Mouse (Mus musculus): ENCODE measurements around the gene Nt5e. TPM values are rescaled to one million over a fixed set of nuclear protein-coding genes. Genes with fewer than 3 reads are reported as not detected.

Gene Nt5e
- total and polyA plus RNA-seq, 3 experiments = 0.08 to 3.1 (median 0.34) TPM

DNA sequence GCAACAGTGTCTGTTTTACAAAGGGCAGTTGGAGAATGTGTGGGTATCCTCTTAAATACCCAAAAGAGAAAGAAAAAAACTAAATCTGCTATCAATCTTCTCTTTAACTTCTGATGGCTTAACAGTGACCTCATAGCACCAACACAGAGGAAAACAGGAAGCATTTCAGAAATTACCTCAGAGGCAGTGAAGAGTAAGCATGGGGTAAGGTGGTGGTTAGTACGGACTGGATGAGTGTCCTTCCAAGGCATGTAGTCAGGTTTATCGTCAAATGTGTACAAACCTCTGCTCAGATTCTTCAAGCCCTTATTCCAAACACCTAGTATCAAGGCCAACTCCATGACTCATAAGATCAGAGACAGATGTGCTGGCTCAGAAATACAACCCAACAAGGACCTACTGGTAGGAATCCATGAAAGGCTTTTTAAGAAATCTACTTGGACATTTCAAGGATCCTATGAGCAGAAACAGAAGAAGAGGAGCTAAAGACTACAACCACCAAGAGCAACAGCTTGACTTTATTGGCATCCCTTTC, 34.1 kb upstream of the Nt5e start:
- TF ChIP-seq ZNF384 (IDR thresholded peaks at IDR 0.05; ENCODE audit: low read depth, low read length) (no peak), MAX (IDR thresholded peaks at IDR 0.05; ENCODE audit: low read length) (no peak), JUN (IDR thresholded peaks at IDR 0.05; ENCODE audit: insufficient read depth, low read depth, low read length) (no peak), ZKSCAN1 (IDR thresholded peaks at IDR 0.05; ENCODE audit: borderline replicate concordance, low read depth, low read length) (no peak), ETS1 (conservative IDR thresholded peaks at IDR 0.05; ENCODE audit: low read depth, low read length) (no peak), HCFC1 (IDR thresholded peaks at IDR 0.05; ENCODE audit: low read depth, low read length) (no peak), MEF2A (IDR thresholded peaks at IDR 0.05; ENCODE audit: borderline replicate concordance, low read depth, low read length) (no peak), IRF4 (IDR thresholded peaks at IDR 0.05; ENCODE audit: low read depth, low read length) (no peak), CTCF (conservative IDR thresholded peaks at IDR 0.05 in 1 of 2, IDR thresholded peaks at IDR 0.05 in 1 of 2; ENCODE audit: low read depth in 2 of 2, low read length in 2 of 2) (no peak), CHD2 (IDR thresholded peaks at IDR 0.05; ENCODE audit: low read length) (no peak), ZC3H11A (IDR thresholded peaks at IDR 0.05; ENCODE audit: low read depth, low read length) (no peak), NELFE (IDR thresholded peaks at IDR 0.05; ENCODE audit: low read depth, low read length) (no peak), JUND (conservative IDR thresholded peaks at IDR 0.05; ENCODE audit: low read depth, low read length) (no peak)
- no peaks in the 10 kb centered on the region for H3K27me3 ChIP-seq (replicated peaks)
- H3K36me3 ChIP-seq (replicated peaks in 1 of 2; ENCODE audit: control insufficient read depth in 1 of 2, insufficient read depth in 1 of 2, low read length in 1 of 2) = no peaks in the 10 kb centered on the region
- H3K4me3 ChIP-seq (replicated peaks in 1 of 3; ENCODE audit: low read depth in 2 of 3, low read length in 2 of 3, poor library complexity in 1 of 3) = no peak overlapping the region
- H3K27ac ChIP-seq (ENCODE audit: insufficient read depth, low read depth) = no peak overlapping the region
- no peak overlapping the region for H3K4me2 ChIP-seq (ENCODE audit: insufficient read depth, low read depth, poor library complexity, severe bottlenecking)
- H3K4me1 ChIP-seq (ENCODE audit: control insufficient read depth in 1 of 2, insufficient read depth in 2 of 2) = peaks cover 13 to 37% of the 10 kb centered on the region in 2 experiments
- H3K9ac ChIP-seq (ENCODE audit: insufficient read depth, low read depth) = no peak overlapping the region
- dilution Hi-C loops (cut with MboI; ENCODE audit: extremely low pct_ligation_motif_present, extremely low pct_unique_long_range_greater_than_20kb, low sequenced_read_pairs) (no loop called here), in situ Hi-C loops (cut with MboI; ENCODE audit: low pct_ligation_motif_present, low pct_unique_long_range_greater_than_20kb, low sequenced_read_pairs) (no loop called here)
- no peaks in the 10 kb centered on the region for H3K79me2 ChIP-seq (replicated peaks; ENCODE audit: control insufficient read depth, extremely low read depth, insufficient read depth, poor library complexity, severe bottlenecking)
- H3K9me3 ChIP-seq (replicated peaks; ENCODE audit: low read length) = peaks cover 2% of the 10 kb centered on the region
- no peak for DNase-seq (ENCODE audit: extremely low read depth)

DNA sequence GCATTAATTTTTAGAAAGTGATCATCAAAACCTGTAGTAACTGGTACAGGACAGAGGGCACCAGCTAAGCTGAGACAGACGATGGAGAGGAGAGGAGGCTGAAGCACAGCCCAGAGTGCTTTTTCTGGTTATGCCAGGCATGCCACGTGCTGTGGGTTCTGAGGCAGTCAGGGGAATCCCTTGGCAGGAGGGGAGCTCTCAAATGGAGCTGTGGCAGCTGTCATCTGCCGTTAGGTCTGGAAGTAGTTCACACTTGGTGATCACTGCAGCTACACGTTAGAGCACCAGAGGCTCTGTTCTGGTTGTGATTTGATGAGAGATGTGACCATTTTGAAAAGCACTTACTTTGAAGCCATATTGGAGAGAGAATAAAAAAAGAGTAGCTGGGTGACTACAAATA, 31.2 kb upstream of the Nt5e start:
- Histone ChIP-seq H3K27me3 (replicated peaks) (no peaks in the 10 kb centered on the region), H3K4me3 (replicated peaks in 1 of 3; ENCODE audit: low read depth in 2 of 3, low read length in 2 of 3, poor library complexity in 1 of 3) (no peak overlapping the region), H3K4me1 (ENCODE audit: control insufficient read depth in 1 of 2, insufficient read depth in 2 of 2) (peaks cover 15 to 43% of the 10 kb centered on the region in 2 experiments), H3K79me2 (replicated peaks; ENCODE audit: control insufficient read depth, extremely low read depth, insufficient read depth, poor library complexity, severe bottlenecking) (no peaks in the 10 kb centered on the region), H3K4me2 (ENCODE audit: insufficient read depth, low read depth, poor library complexity, severe bottlenecking) (no peak overlapping the region), H3K36me3 (replicated peaks in 1 of 2; ENCODE audit: control insufficient read depth in 1 of 2, insufficient read depth in 1 of 2, low read length in 1 of 2) (no peaks in the 10 kb centered on the region), H3K9ac (ENCODE audit: insufficient read depth, low read depth) (no peak overlapping the region), H3K9me3 (replicated peaks; ENCODE audit: low read length) (peaks cover 5% of the 10 kb centered on the region), H3K27ac (ENCODE audit: insufficient read depth, low read depth) (no peak overlapping the region)
- in situ Hi-C loops (cut with MboI; ENCODE audit: low pct_ligation_motif_present, low pct_unique_long_range_greater_than_20kb, low sequenced_read_pairs) (no loop called here), dilution Hi-C loops (cut with MboI; ENCODE audit: extremely low pct_ligation_motif_present, extremely low pct_unique_long_range_greater_than_20kb, low sequenced_read_pairs) (no loop called here)
- TF ChIP-seq BHLHE40 (IDR thresholded peaks at IDR 0.05; ENCODE audit: low read depth, low read length) = peak; percentile 95
- peak; percentile 60; the same call in 1 of the 2 replicates for TF ChIP-seq TCF12 (IDR thresholded peaks at IDR 0.05; ENCODE audit: low read depth, low read length)
- TF ChIP-seq MEF2A (IDR thresholded peaks at IDR 0.05; ENCODE audit: borderline replicate concordance, low read depth, low read length) = 0 out of 2 replicates have a peak, but pooled peaks have one; percentile 50
- no peak for TF ChIP-seq USF2 (conservative IDR thresholded peaks at IDR 0.05; ENCODE audit: low read depth, low read length)
- no peak for TF ChIP-seq NELFE (IDR thresholded peaks at IDR 0.05; ENCODE audit: low read depth, low read length)
- TF ChIP-seq UBTF (IDR thresholded peaks at IDR 0.05; ENCODE audit: low read depth, low read length) = no peak
- no peak for TF ChIP-seq ZKSCAN1 (IDR thresholded peaks at IDR 0.05; ENCODE audit: borderline replicate concordance, low read depth, low read length)
- TF ChIP-seq RCOR1 (conservative IDR thresholded peaks at IDR 0.05; ENCODE audit: low read depth, low read length) = no peak
- TF ChIP-seq USF1 (IDR thresholded peaks at IDR 0.05; ENCODE audit: low read depth, low read length) = 0 out of 2 replicates have a peak, but pooled peaks have one; percentile 14
- peak; percentile 60 for TF ChIP-seq MYC (IDR thresholded peaks at IDR 0.05; ENCODE audit: low read depth, low read length)
- TF ChIP-seq EP300 (IDR thresholded peaks at IDR 0.05; ENCODE audit: low read length) = peak; percentile 54; the same call in 1 of the 2 replicates
- TF ChIP-seq TBP (conservative IDR thresholded peaks at IDR 0.05; ENCODE audit: low read depth, low read length) = no peak
- 0 out of 2 replicates have a peak, but pooled peaks have one; percentile 35 for TF ChIP-seq IRF4 (IDR thresholded peaks at IDR 0.05; ENCODE audit: low read depth, low read length)
- peak; percentile 78 for TF ChIP-seq MXI1 (IDR thresholded peaks at IDR 0.05; ENCODE audit: low read depth, low read length)
- TF ChIP-seq POLR2AphosphoS2 (IDR thresholded peaks at IDR 0.05; ENCODE audit: low read depth, low read length) = no peak
- TF ChIP-seq MAFK (IDR thresholded peaks at IDR 0.05; ENCODE audit: insufficient replicate concordance, low read length) = no peak
- TF ChIP-seq CHD1 (IDR thresholded peaks at IDR 0.05; ENCODE audit: low read depth, low read length) = no peak
- TF ChIP-seq ZC3H11A (IDR thresholded peaks at IDR 0.05; ENCODE audit: low read depth, low read length) = no peak
- TF ChIP-seq JUND (conservative IDR thresholded peaks at IDR 0.05; ENCODE audit: low read depth, low read length) = no peak
- no peak for TF ChIP-seq ELF1 (IDR thresholded peaks at IDR 0.05; ENCODE audit: low read depth, low read length)
- peak; percentile 76 for TF ChIP-seq ETS1 (conservative IDR thresholded peaks at IDR 0.05; ENCODE audit: low read depth, low read length)
- no peak for TF ChIP-seq ZNF384 (IDR thresholded peaks at IDR 0.05; ENCODE audit: low read depth, low read length)
- no peak for TF ChIP-seq SMC3 (IDR thresholded peaks at IDR 0.05; ENCODE audit: low read depth, low read length)
- TF ChIP-seq CHD2 (IDR thresholded peaks at IDR 0.05; ENCODE audit: low read length) = no peak
- TF ChIP-seq MAX (IDR thresholded peaks at IDR 0.05; ENCODE audit: low read length) = peak; percentile 94
- TF ChIP-seq SIN3A (IDR thresholded peaks at IDR 0.05; ENCODE audit: low read length) = 0 out of 2 replicates have a peak, but pooled peaks have one; percentile 25
- TF ChIP-seq PAX5 (IDR thresholded peaks at IDR 0.05; ENCODE audit: low read length) = no peak
- DNase-seq (ENCODE audit: extremely low read depth) = peak; percentile 74
